Mouse (Mus musculus): Measurements from ENCODE around the gene Sost. TPM values are rescaled to one million over a fixed set of nuclear protein-coding genes. Genes with fewer than 3 reads are reported as not detected.
A peak's percentile ranks its signal among the peaks of the same experiment; 100 is the strongest.

Gene Sost
- total RNA-seq, 2 experiments from 2014 or later = 1.5 to 1.6 TPM

- intact Hi-C loops (cut with DNase I) = loop anchor here (5.0 kb wide), 1 partner anchor 153 kb away; no protein-coding TSS in a partner anchor
- peak; percentile 96 for DNase-seq (ENCODE audit: low spot score)
Measured at GRCm38 (mm10) chr11:101984054-101985025, 17.5 kb upstream of the Sost start, which contains the start of gene Cfap97d1. Cfap97d1 (plus strand) TSS chr11:101984279.

GRCm38 (mm10) chr11:101983431-101983921, 16.7 kb upstream of the Sost start:
- DNase-seq (ENCODE audit: low spot score) = no peak
- intact Hi-C loops (cut with DNase I) = no loop called here

- DNase-seq (ENCODE audit: low spot score) = peak; percentile 33
- intact Hi-C loops (cut with DNase I) = no loop called here
Measured at GRCm38 (mm10) chr11:101982981-101983411, 16.2 kb upstream of the Sost start.

GRCm38 (mm10) chr11:101981850-101982249, 15.0 kb upstream of the Sost start:
- DNase-seq (ENCODE audit: low spot score) = peak; percentile 36

GRCm38 (mm10) chr11:101980603-101981157, 13.9 kb upstream of the Sost start:
- intact Hi-C loops (cut with DNase I) = no loop called here
- no peak for DNase-seq (ENCODE audit: low spot score)

More at GRCm38 (mm10) chr11:101981850-101982249, 15.0 kb upstream of the Sost start:
- intact Hi-C loops (cut with DNase I) = no loop called here

- DNase-seq (ENCODE audit: low spot score) = no peak
- intact Hi-C loops (cut with DNase I) = no loop called here
Measured at GRCm38 (mm10) chr11:101979140-101979539, 12.3 kb upstream of the Sost start.

- DNase-seq (ENCODE audit: low spot score) = no peak
- intact Hi-C loops (cut with DNase I) = no loop called here
Measured at GRCm38 (mm10) chr11:101976949-101977348, 10.1 kb upstream of the Sost start.

GRCm38 (mm10) chr11:101974923-101975322, 8.1 kb upstream of the Sost start:
- no peak for DNase-seq (ENCODE audit: low spot score)
- intact Hi-C loops (cut with DNase I) = no loop called here

- DNase-seq (ENCODE audit: low spot score) = no peak
- intact Hi-C loops (cut with DNase I) = no loop called here
Measured at GRCm38 (mm10) chr11:101974181-101974580, 7.4 kb upstream of the Sost start.

- DNase-seq (ENCODE audit: low spot score) = no peak
- intact Hi-C loops (cut with DNase I) = no loop called here
Measured at GRCm38 (mm10) chr11:101973496-101973895, 6.7 kb upstream of the Sost start.

- intact Hi-C loops (cut with DNase I) = no loop called here
- no peak for DNase-seq (ENCODE audit: low spot score)
Measured at GRCm38 (mm10) chr11:101972651-101973050, 5.8 kb upstream of the Sost start.

GRCm38 (mm10) chr11:101972097-101972496, 5.3 kb upstream of the Sost start:
- intact Hi-C loops (cut with DNase I) = no loop called here
- no peak for DNase-seq (ENCODE audit: low spot score)

- DNase-seq (ENCODE audit: low spot score) = no peak
- intact Hi-C loops (cut with DNase I) = no loop called here
Measured at GRCm38 (mm10) chr11:101971410-101971809, 4.6 kb upstream of the Sost start.

- intact Hi-C loops (cut with DNase I) = loop anchor here (5.0 kb wide), 1 partner anchor 158 kb away; no protein-coding TSS in a partner anchor
- no peak for DNase-seq (ENCODE audit: low spot score)
Measured at GRCm38 (mm10) chr11:101969835-101970234, 3.0 kb upstream of the Sost start.

GRCm38 (mm10) chr11:101968791-101969190, 2.0 kb upstream of the Sost start:
- intact Hi-C loops (cut with DNase I) = loop anchor here (1.0 to 5.0 kb wide), 2 partner anchors 49 to 156 kb away; no protein-coding TSS in a partner anchor
- peak; percentile 58 for DNase-seq (ENCODE audit: low spot score)

GRCm38 (mm10) chr11:101968311-101968710, 1.5 kb upstream of the Sost start:
- intact Hi-C loops (cut with DNase I) = loop anchor here (1.0 to 5.0 kb wide), 2 partner anchors 49 to 156 kb away; no protein-coding TSS in a partner anchor
- no peak for DNase-seq (ENCODE audit: low spot score)

GRCm38 (mm10) chr11:101965553-101965952, 1.3 kb downstream of the Sost start:
- DNase-seq (ENCODE audit: low spot score) = no peak
- intact Hi-C loops (cut with DNase I) = loop anchor here (5.0 kb wide), 1 partner anchor 153 kb away; no protein-coding TSS in a partner anchor

- DNase-seq (ENCODE audit: low spot score) = no peak
- intact Hi-C loops (cut with DNase I) = loop anchor here (5.0 kb wide), 1 partner anchor 152 kb away; no protein-coding TSS in a partner anchor
Measured at GRCm38 (mm10) chr11:101964647-101965046, 2.2 kb downstream of the Sost start.

- intact Hi-C loops (cut with DNase I) = no loop called here
- no peak for DNase-seq (ENCODE audit: low spot score)
Measured at GRCm38 (mm10) chr11:101963473-101964291, 3.1 kb downstream of the Sost start.

- DNase-seq (ENCODE audit: low spot score) = no peak
- intact Hi-C loops (cut with DNase I) = no loop called here
Measured at GRCm38 (mm10) chr11:101963043-101963442, 3.8 kb downstream of the Sost start.

Measured in heart, postnatal 25 days (tissue).